Mouse (Mus musculus): ENCODE data around the gene Myod1.

DNA sequence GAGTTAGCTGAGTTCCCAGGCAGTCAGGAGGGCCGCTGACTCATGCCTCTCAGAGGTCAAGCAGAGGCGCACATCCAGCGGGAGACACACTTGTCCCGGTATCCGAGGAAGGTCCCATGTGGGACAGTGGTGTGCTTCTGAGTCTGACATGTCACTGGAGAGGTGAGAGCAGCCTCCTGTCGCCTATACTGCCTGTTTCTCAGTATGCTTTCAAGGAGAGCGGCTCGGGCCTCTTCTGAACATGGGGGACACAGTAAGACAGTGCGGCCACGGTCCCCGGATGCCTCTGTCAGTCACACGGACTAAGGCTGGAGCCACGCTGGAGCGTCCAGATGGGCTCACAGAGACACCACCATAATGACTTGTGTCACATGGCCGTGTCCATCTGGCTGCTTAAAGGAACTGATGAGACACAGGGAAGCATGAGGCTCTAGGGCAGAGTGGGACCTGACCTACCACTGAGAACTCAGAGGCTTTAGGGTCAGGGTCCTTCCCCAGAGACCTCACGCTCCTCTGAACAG lies 41.9 kb downstream of the Myod1 start:
- TF ChIP-seq EP300 (IDR thresholded peaks at IDR 0.05; ENCODE audit: insufficient read depth, low read depth, low read length) (no peak), CTCF (IDR thresholded peaks at IDR 0.05) (no peak), POLR2A (IDR thresholded peaks at IDR 0.05; ENCODE audit: insufficient read depth, low read depth, low read length) (no peak)
